Mouse (Mus musculus) hindbrain, embryonic 14.5 days (tissue): ENCODE data around the gene Rab40c. TPM values are rescaled to one million over a fixed set of nuclear protein-coding genes. Genes with fewer than 3 reads are reported as not detected.

Experiments used
- ATAC-seq: fragments of 200-750 bp; cut with Nextera tagmentation; 2 replicates; pipeline ENCODE4 v1.8.0; 2017; ENCODE audit warnings: moderate number of reproducible peaks, mild to moderate bottlenecking, moderate TSS enrichment, moderate library complexity; ENCODE audit not compliant: low FRiP score
- DNase-seq: peaks from one replicate; pipeline ENCODE4 v3.0.0-alpha.2; 2015; ENCODE audit warnings: low spot score
- H3K27ac ChIP-seq: fragments of 300-500 bp; sonication (generic); 2 replicates; pipeline ENCODE4 v1.5.1; 2014; ENCODE audit warnings: mild to moderate bottlenecking, moderate library complexity
- H3K27me3 ChIP-seq: fragments of 300-500 bp; sonication (generic); 2 replicates; pipeline ENCODE4 v1.6.1; 2014; ENCODE audit warnings: mild to moderate bottlenecking, low read length, mixed read lengths; ENCODE audit not compliant: control insufficient read depth, insufficient read depth
- H3K36me3 ChIP-seq: fragments of 300-500 bp; sonication (generic); replicated peaks from 2 replicates; pipeline ENCODE4 v1.6.1; 2014; ENCODE audit not compliant: control insufficient read depth, insufficient read depth
- H3K4me1 ChIP-seq: fragments of 300-500 bp; sonication (generic); replicated peaks from 2 replicates; pipeline ENCODE4 v1.6.1; 2014; ENCODE audit warnings: antibody characterized with exemption, low read length, mixed read lengths; ENCODE audit not compliant: control insufficient read depth, insufficient read depth
- H3K4me2 ChIP-seq: fragments of 300-500 bp; sonication (generic); replicated peaks from 2 replicates; pipeline ENCODE4 v1.6.1; 2014; ENCODE audit warnings: mild to moderate bottlenecking, moderate library complexity
- H3K4me3 ChIP-seq: fragments of 300-500 bp; sonication (generic); replicated peaks from 2 replicates; pipeline ENCODE4 v1.5.1; 2014; ENCODE audit warnings: mild to moderate bottlenecking, low read length
- H3K9ac ChIP-seq: fragments of 300-500 bp; sonication (generic); 2 replicates; pipeline ENCODE4 v1.6.1; 2014
- H3K9me3 ChIP-seq: fragments of 300-500 bp; sonication (generic); 2 replicates; pipeline ENCODE4 v1.6.1; 2016; ENCODE audit warnings: low read length; ENCODE audit not compliant: control insufficient read depth
- WGBS: fragments of 180-500 bp; shearing (Covaris S2); extraction: QIAGEN DNeasy Blood & Tissue Kit; methylation state at CpG from one replicate; pipeline ENCODE4 v1.1.7; 2014; 5-methylcytosine and 5-hydroxymethylcytosine counted together
- polyA plus RNA-seq: library from polyadenylated mRNA; unstranded; fragments of >200 nt; fragmentation: Nextera tagmentation; extraction: Ambion mirVana; gene quantifications from 2 replicates; pipeline ENCODE4 v1.2.1, GENCODE M21; 2014

Rab40c gene
- polyA plus RNA-seq, 1 experiment from 2014 or later = 28.1 TPM

DNA sequence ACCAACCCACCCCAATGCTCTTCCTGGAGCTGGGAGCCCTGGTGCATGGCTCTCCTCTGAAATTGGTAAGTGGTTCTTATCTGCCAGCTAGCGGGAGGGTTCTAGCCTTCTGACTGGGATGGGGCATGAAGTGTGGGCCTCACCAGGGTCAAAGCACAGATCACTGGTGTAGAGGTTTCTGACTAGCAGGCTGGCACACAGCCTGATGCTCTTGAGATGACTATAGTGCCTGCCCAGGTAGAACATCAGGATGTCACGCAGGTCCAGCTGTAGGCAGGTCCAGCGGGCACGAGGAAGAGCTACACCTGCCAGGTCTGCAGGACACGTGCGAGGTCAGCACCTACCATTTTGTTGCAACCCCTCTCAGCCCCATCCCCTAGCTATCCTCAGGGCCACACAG lies 59.3 kb downstream of the Rab40c start:
- Histone ChIP-seq H3K4me3 (peak overlapping the region; percentile 68; the same call in 1 of the 2 replicates), H3K4me2 (peak overlapping the region; percentile 94), H3K9ac (peak overlapping the region; percentile 83; the same call in 1 of the 2 replicates), H3K4me1 (peaks cover 14% of the 10 kb centered on the region), H3K9me3 (no peaks in the 10 kb centered on the region), H3K36me3 (no peaks in the 10 kb centered on the region), H3K27ac (no peak overlapping the region), H3K27me3 (no peaks in the 10 kb centered on the region)
- DNase-seq (no peak), ATAC-seq (no peak)
- WGBS = 94% methylated on average over 6 of the region's 6 CpGs

DNA sequence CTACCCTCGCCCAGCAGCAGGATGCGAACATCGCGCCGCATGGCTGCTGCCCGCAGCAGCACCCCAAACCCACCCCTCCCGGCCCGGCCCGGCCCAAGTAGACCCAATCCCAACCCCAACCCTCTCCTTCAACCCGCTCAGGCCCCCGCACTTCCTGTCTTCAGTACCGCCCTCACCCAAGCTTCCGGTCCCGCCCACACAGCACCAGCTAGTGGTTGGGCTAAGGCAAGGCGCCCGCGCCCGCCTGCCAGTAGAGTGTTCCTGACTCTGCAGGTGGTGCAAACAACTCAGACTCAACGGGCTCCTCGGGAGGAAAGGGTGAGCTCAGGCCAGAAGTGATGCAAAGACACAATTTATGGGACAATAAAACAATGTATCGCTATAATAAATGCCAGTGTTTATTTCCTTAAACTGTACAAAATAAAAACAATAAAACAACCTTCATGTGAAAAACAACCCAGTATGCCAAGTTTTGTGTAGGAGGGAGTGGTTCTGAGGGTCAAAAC lies 75.1 kb downstream of the Rab40c start, which contains the start of gene Rhot2:
TSS of gene Rhot2 (minus strand) at position 456 of the 506 bp plus-strand sequence.
- ATAC-seq = peak; percentile 94

DNA sequence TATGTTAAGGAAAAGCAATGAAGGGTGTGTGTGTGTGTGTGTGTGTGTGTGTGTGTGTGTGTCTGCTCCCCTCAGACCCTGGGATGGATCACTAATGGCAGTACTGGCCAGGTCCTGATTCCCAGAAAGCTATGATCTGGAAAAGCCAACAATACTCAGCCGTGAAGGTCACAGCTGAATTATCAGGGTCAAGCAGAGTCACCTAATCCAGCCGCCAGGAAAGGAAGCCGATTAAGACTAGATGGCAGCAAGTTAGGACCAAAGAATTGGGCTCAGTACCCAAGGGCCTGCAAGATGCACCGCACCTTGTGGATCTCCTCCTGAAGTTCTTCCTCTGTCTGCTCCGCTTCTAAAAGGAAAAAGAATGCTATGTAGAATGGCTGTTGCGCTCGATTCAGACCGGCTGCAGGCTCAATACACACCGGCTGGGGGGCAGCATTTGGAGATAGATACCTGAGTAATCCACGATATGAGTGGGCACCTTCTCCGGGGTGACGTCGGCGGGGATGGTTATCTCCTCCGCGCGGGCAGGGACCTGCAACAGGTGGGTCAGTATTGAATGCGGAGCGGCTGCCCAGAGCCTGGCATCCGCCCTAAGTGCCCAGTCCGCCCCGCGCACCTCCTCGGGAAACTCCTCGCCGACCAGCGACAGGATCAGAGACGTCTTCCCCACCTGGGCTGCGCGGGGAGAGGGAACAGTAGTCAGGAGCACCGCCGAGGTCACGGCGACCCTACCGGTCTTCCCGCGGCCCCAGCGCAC lies 75.7 kb downstream of the Rab40c start:
- peaks cover 9% of the 10 kb centered on the region; the same call in 1 of the 2 replicates for H3K4me1 ChIP-seq
- H3K9me3 ChIP-seq = no peaks in the 10 kb centered on the region
- H3K27ac ChIP-seq = peak overlapping the region; percentile 66
- H3K9ac ChIP-seq = peak overlapping the region; percentile 86
- peak overlapping the region; percentile 95 for H3K4me2 ChIP-seq
- WGBS = 4% methylated on average over 37 of the region's 38 CpGs
- no peak for DNase-seq
- H3K4me3 ChIP-seq = peak overlapping the region; percentile 82
- ATAC-seq = peak; percentile 42
- H3K36me3 ChIP-seq = peaks cover 54% of the 10 kb centered on the region
- H3K27me3 ChIP-seq = no peaks in the 10 kb centered on the region

More for the DNA sequence above, 75.1 kb downstream of the Rab40c start, which contains the start of gene Rhot2:
- H3K9me3 ChIP-seq = no peaks in the 10 kb centered on the region
- H3K9ac ChIP-seq = peak within 1 kb of the TSS; percentile 86
- H3K4me3 ChIP-seq = peak within 1 kb of the TSS; percentile 82
- no peaks in the 10 kb centered on the region for H3K27me3 ChIP-seq
- peak within 1 kb of the TSS; percentile 66 for H3K27ac ChIP-seq
- DNase-seq = peak; percentile 89
- H3K4me2 ChIP-seq = peak within 1 kb of the TSS; percentile 95
- peaks cover 54% of the 10 kb centered on the region for H3K36me3 ChIP-seq
- H3K4me1 ChIP-seq = peaks cover 9% of the 10 kb centered on the region; the same call in 1 of the 2 replicates
- under 1% methylated on average over 20 of the region's 21 CpGs for WGBS

DNA sequence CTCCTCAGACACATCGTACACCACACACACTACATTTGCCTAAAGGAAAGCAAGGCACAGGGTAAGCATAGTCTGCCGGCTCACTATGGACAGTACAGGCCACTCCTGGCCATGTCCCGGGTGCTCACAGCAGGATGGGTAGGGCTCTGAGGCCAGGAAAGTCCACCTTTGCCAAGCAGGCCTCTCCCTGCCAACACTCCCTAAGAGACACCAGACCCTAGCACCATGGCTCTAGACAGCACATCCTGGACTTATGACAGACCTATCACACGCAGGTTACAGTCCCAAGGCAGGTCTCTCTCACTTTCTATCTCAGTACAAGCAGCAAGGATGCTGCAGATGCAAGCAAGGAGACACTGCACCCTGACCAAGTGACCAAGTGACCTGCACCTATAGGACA lies 76.4 kb downstream of the Rab40c start:
- H3K4me2 ChIP-seq = peak overlapping the region; percentile 95
- H3K4me1 ChIP-seq = peaks cover 10% of the 10 kb centered on the region; the same call in 1 of the 2 replicates
- H3K9me3 ChIP-seq = no peaks in the 10 kb centered on the region
- DNase-seq = no peak
- H3K9ac ChIP-seq = 0 out of 2 replicates have a peak overlapping the region, but pooled peaks have one; percentile 20
- H3K4me3 ChIP-seq = peak overlapping the region; percentile 82
- H3K27me3 ChIP-seq = no peaks in the 10 kb centered on the region
- no peak for ATAC-seq
- peaks cover 57% of the 10 kb centered on the region for H3K36me3 ChIP-seq
- 94% methylated on average over 4 of the region's 4 CpGs for WGBS
- H3K27ac ChIP-seq = no peak overlapping the region

DNA sequence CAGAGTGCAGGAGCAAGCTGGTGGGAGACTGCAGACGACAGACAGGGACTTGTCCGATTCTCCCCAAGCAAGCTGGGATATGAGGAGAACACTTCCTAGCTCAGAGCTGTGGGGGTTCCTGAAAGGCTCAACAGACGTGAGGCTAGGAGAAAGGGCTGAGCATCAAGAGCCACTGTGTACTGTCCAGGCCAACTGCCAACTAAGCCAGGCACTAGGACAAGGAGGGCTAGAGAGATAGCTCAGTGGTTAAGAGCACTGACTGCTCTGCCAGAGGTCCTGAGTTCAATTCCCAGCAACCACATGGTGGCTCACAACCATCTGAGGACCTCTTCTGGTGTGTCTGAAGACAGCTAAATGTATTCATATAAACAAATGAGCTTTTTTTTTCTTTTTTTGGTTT lies 77.0 kb downstream of the Rab40c start:
- H3K9ac ChIP-seq = no peak overlapping the region
- H3K4me1 ChIP-seq = peaks cover 16% of the 10 kb centered on the region
- no peak overlapping the region for H3K4me3 ChIP-seq
- H3K27me3 ChIP-seq = no peaks in the 10 kb centered on the region
- no peak overlapping the region for H3K27ac ChIP-seq
- DNase-seq (no peak), ATAC-seq (no peak)
- H3K36me3 ChIP-seq = peaks cover 56% of the 10 kb centered on the region
- 85% methylated on average over 3 of the region's 3 CpGs for WGBS
- H3K9me3 ChIP-seq = no peaks in the 10 kb centered on the region
- H3K4me2 ChIP-seq = no peak overlapping the region

DNA sequence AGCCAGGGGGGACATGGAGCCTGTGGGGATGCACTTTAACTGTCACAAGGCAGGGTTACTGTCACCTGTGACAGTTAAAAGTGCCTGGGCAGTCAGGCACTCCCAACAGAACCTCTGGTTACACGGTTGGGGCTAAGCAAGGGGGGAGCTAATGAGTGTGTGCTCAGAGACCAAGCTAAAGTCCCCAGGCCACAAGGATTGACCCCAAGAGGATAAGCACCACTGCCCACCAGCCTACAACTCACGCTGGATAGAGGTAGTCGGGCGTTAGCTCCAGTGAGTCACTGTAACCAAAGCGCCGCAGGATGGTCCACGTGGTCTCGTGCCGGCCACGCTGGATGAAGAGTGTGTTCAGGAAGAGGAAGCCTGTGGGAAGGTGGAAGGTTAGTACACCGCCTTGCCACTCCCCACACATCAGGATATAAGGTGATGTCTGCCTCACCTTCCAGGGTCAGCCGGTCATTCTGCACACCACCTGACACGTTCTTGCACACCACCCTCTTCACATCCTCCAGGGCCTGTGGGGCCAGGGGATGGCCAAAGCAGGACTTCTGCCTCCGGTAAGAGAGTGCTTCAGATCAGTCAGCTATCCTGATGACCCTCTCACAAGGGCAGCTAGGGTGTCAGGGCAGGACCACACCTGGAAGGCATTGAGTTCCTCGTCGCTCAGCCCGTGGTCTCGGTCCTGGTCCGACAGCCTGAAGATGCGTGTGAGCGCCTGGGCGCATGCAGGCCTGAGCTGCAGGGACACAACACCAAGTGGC lies 78.2 kb downstream of the Rab40c start, which contains the start of gene Gm20683:
TSS of gene Gm20683 (minus strand) at position 647 of the 764 bp plus-strand sequence.
- 97% methylated on average over 22 of the region's 22 CpGs for WGBS

DNA sequence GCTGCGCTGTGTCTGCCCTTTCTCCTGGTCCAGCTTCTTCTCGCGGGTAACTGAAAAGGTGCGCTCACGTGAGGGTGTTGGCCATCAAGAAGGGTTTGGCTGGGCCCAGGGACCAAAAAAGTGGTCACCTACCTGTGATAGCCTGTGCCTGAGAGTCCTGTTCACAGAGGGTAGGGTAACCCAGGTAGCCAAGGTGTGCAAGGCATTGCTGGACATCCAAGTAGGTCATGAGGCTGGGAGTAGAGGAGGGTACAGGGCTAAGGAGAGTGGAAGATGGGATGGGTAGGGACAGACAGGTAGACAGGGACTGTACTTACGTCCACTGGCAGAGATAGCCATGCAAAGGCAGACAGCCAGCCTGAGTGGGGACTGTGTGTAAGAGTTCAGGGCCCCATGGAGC lies 79.0 kb downstream of the Rab40c start:
- Histone ChIP-seq H3K9ac (no peak overlapping the region), H3K27me3 (no peaks in the 10 kb centered on the region), H3K4me3 (no peak overlapping the region), H3K36me3 (peaks cover 51% of the 10 kb centered on the region), H3K4me2 (no peak overlapping the region), H3K9me3 (no peaks in the 10 kb centered on the region), H3K4me1 (peaks cover 36% of the 10 kb centered on the region), H3K27ac (no peak overlapping the region)
- DNase-seq (no peak), ATAC-seq (no peak)
- WGBS = 94% methylated on average over 6 of the region's 6 CpGs

More for the DNA sequence above, 78.2 kb downstream of the Rab40c start, which contains the start of gene Gm20683:
- no peak within 1 kb of the TSS for H3K4me2 ChIP-seq
- H3K36me3 ChIP-seq = peaks cover 53% of the 10 kb centered on the region
- no peak within 1 kb of the TSS for H3K27ac ChIP-seq
- ATAC-seq = no peak
- no peaks in the 10 kb centered on the region for H3K9me3 ChIP-seq
- H3K4me3 ChIP-seq = no peak within 1 kb of the TSS
- no peak within 1 kb of the TSS for H3K9ac ChIP-seq
- H3K4me1 ChIP-seq = peaks cover 28% of the 10 kb centered on the region
- no peak for DNase-seq
- H3K27me3 ChIP-seq = no peaks in the 10 kb centered on the region

DNA sequence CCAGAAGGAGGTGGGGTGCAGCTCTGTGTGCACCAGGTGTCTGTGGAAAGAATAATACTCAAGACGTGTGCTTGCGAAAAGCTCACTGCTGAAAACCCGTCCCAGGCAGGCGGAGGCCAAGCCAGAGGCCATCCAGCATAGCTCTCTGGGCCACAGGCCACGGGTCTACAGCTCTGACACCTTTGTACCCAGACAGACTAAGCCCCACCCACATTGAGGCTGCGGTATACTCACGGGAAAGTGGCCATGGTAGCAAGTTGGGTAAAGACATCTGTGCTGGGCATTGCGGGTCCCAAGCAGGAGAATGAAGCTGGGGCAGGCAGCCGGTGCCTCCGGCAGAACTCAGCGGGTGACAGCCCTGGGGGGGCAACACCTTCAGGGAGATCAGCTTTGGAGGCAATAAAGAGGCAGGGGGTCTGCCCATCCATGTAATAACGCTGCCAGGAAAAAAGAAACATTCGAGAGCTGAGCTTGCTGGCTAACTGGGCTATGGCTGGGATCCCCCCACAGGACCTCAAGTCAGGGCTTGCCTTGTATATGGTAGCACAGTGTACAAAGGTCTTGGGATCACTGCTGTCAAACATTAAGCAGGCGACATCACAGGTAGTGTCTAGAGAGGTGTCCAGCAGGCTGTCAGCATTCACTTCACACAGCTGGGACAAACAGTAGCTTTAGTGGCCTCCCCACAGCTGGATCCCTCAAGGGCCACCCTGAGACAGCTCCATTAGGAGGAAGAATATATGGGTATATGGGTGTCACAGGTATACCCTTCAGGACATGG lies 79.9 kb downstream of the Rab40c start:
- Histone ChIP-seq H3K27me3 (no peaks in the 10 kb centered on the region), H3K4me3 (no peak overlapping the region), H3K27ac (no peak overlapping the region), H3K4me1 (peaks cover 45% of the 10 kb centered on the region), H3K36me3 (peaks cover 50% of the 10 kb centered on the region), H3K9me3 (no peaks in the 10 kb centered on the region), H3K9ac (no peak overlapping the region), H3K4me2 (no peak overlapping the region)
- 87% methylated on average over 14 of the region's 14 CpGs for WGBS
- ATAC-seq (no peak), DNase-seq (no peak)
